Mouse (Mus musculus) MEL (cell line): ENCODE results near the gene Atp6v1a. TPM values are rescaled to one million over a fixed set of nuclear protein-coding genes. Genes with fewer than 3 reads are reported as not detected.

Experiments
- DNase-seq: peaks from one replicate; pipeline ENCODE4 v3.0.0; 2011; ENCODE audit warnings: low read depth, low spot score
- H3K27ac ChIP-seq: 2 replicates; pipeline ENCODE4 v1.5.1; 2012; ENCODE audit warnings: low read depth, mild to moderate bottlenecking, control low read depth, low read length, moderate library complexity; ENCODE audit not compliant: control insufficient read depth
- H3K27me3 ChIP-seq, 2 experiments: fragments of 150-350 bp in 1 of 2; sonication (generic) in 1 of 2; 2 replicates each; pipeline ENCODE4 v1.6.1; 2012; ENCODE audit warnings: low read length in 2 of 2, mild to moderate bottlenecking in 2 of 2, improper control_type of control experiment in 1 of 2, moderate library complexity in 1 of 2; ENCODE audit not compliant: insufficient read depth in 2 of 2, control insufficient read depth in 1 of 2
- H3K36me3 ChIP-seq, 2 experiments: 2 replicates each; pipeline ENCODE4 v1.6.1; 2012 to 2014; ENCODE audit warnings: low read length in 2 of 2, improper control_type of control experiment in 1 of 2, inconsistent platforms in 1 of 2, mild to moderate bottlenecking in 1 of 2; ENCODE audit not compliant: insufficient read depth in 2 of 2, control insufficient read depth in 1 of 2
- H3K4me1 ChIP-seq, 2 experiments: fragments of 150-350 bp in 1 of 2; sonication (generic) in 1 of 2; 2 replicates each; pipeline ENCODE4 v1.6.1; 2012; ENCODE audit warnings: low read length in 2 of 2, improper control_type of control experiment in 1 of 2, mild to moderate bottlenecking in 1 of 2; ENCODE audit not compliant: insufficient read depth in 2 of 2, control insufficient read depth in 1 of 2
- H3K4me3 ChIP-seq, 2 experiments: fragments of 150-350 bp in 1 of 2; sonication (generic) in 1 of 2; 2 replicates each; pipeline ENCODE4 v1.5.1; 2012; ENCODE audit warnings: low read depth in 2 of 2, low read length in 2 of 2, mild to moderate bottlenecking in 2 of 2, moderate library complexity in 2 of 2, control low read depth in 1 of 2, improper control_type of control experiment in 1 of 2; ENCODE audit not compliant: control insufficient read depth in 1 of 2, insufficient read depth in 1 of 2
- H3K79me2 ChIP-seq: 2 replicates; pipeline ENCODE4 v1.6.1; 2012; ENCODE audit warnings: mild to moderate bottlenecking, low read length, moderate library complexity; ENCODE audit not compliant: control insufficient read depth, poor library complexity, insufficient read depth
- H3K9ac ChIP-seq: 2 replicates; pipeline ENCODE4 v1.6.1; 2012; ENCODE audit warnings: low read depth, mild to moderate bottlenecking, control low read depth, low read length, moderate library complexity; ENCODE audit not compliant: control insufficient read depth, poor library complexity, severe bottlenecking
- H3K9me3 ChIP-seq: fragments of 150-350 bp; sonication (generic); replicated peaks from 2 replicates; pipeline ENCODE4 v1.6.1; 2012; ENCODE audit warnings: mild to moderate bottlenecking, low read length, improper control_type of control experiment, moderate library complexity; ENCODE audit not compliant: insufficient read depth
- BHLHE40 ChIP-seq: IDR thresholded peaks from 2 replicates; pipeline ENCODE4 v1.6.1; 2012; ENCODE audit warnings: low read depth, mild to moderate bottlenecking, inconsistent platforms, low read length, improper control_type of control experiment, borderline replicate concordance
- CHD1 ChIP-seq: IDR thresholded peaks from 2 replicates; pipeline ENCODE4 v1.6.1; 2012; ENCODE audit warnings: low read depth, mild to moderate bottlenecking, inconsistent platforms, low read length, improper control_type of control experiment
- CTCF ChIP-seq, 3 experiments: IDR thresholded peaks in 2 of 3; conservative IDR thresholded peaks in 1 of 3; 2 replicates each; pipeline ENCODE4 v1.5.1; 2011 to 2012; ENCODE audit warnings: low read length in 3 of 3, low read depth in 2 of 3, mild to moderate bottlenecking in 2 of 3, improper control_type of control experiment in 1 of 3, inconsistent platforms in 1 of 3, mixed read lengths in 1 of 3, moderate library complexity in 1 of 3; ENCODE audit not compliant: control insufficient read depth in 1 of 3, insufficient read depth in 1 of 3, poor library complexity in 1 of 3, severe bottlenecking in 1 of 3
- E2F4 ChIP-seq: IDR thresholded peaks from 2 replicates; pipeline ENCODE4 v1.6.1; 2011; ENCODE audit warnings: low read depth, low read length, improper control_type of control experiment, borderline replicate concordance
- ELF1 ChIP-seq: IDR thresholded peaks from 2 replicates; pipeline ENCODE4 v1.6.1; 2014; ENCODE audit warnings: low read depth, mild to moderate bottlenecking, inconsistent platforms, low read length, improper control_type of control experiment, moderate library complexity
- ETS1 ChIP-seq: IDR thresholded peaks from 2 replicates; pipeline ENCODE4 v1.6.1; 2012; ENCODE audit warnings: low read depth, mild to moderate bottlenecking, inconsistent platforms, low read length, improper control_type of control experiment, moderate library complexity
- JUND ChIP-seq: IDR thresholded peaks from 2 replicates; pipeline ENCODE4 v1.6.1; 2011; ENCODE audit warnings: low read depth, mild to moderate bottlenecking, improper control_type of control experiment, low read length
- POLR2AphosphoS2 ChIP-seq: IDR thresholded peaks from 2 replicates; pipeline ENCODE4 v1.6.1; 2011; ENCODE audit warnings: low read length, improper control_type of control experiment
- RAD21 ChIP-seq: IDR thresholded peaks from 2 replicates; pipeline ENCODE4 v1.6.1; 2011; ENCODE audit warnings: mild to moderate bottlenecking, low read depth, low read length, improper control_type of control experiment
- RCOR1 ChIP-seq: IDR thresholded peaks from 2 replicates; pipeline ENCODE4 v1.6.1; 2012; ENCODE audit warnings: low read depth, mild to moderate bottlenecking, inconsistent platforms, low read length, improper control_type of control experiment
- SMC3 ChIP-seq: IDR thresholded peaks from 2 replicates; pipeline ENCODE4 v1.6.1; 2011; ENCODE audit warnings: low read depth, low read length, improper control_type of control experiment
- TAL1 ChIP-seq: IDR thresholded peaks from 2 replicates; pipeline ENCODE4 v1.6.1; 2012; ENCODE audit warnings: mild to moderate bottlenecking, inconsistent platforms, low read length, moderate library complexity, mixed read lengths
- USF1 ChIP-seq: IDR thresholded peaks from 2 replicates; pipeline ENCODE4 v1.6.1; 2014; ENCODE audit warnings: low read depth, mild to moderate bottlenecking, inconsistent platforms, low read length, improper control_type of control experiment, moderate library complexity
- ZC3H11A ChIP-seq: IDR thresholded peaks from 2 replicates; pipeline ENCODE4 v1.6.1; 2012; ENCODE audit warnings: low read depth, mild to moderate bottlenecking, inconsistent platforms, low read length, improper control_type of control experiment
- ZKSCAN1 ChIP-seq: IDR thresholded peaks from 2 replicates; pipeline ENCODE4 v1.6.1; 2012; ENCODE audit warnings: low read depth, mild to moderate bottlenecking, inconsistent platforms, low read length, improper control_type of control experiment, moderate library complexity
- ZMIZ1 ChIP-seq: IDR thresholded peaks from 2 replicates; pipeline ENCODE4 v1.6.1; 2012; ENCODE audit warnings: low read depth, mild to moderate bottlenecking, inconsistent platforms, low read length, improper control_type of control experiment, moderate library complexity
- polyA plus RNA-seq, 2 experiments: library from polyadenylated mRNA; stranded (reverse) in 1 of 2; unstranded in 1 of 2; fragments of >175 nt in 1 of 2; fragments of >200 nt in 1 of 2; gene quantifications; 2 replicates each; pipeline versions ENCODE4 v1.2.1 to v1.2.4; 2012; ENCODE audit warnings: low replicate concordance in 2 of 2, low read depth in 1 of 2; ENCODE audit not compliant: insufficient read length in 2 of 2, insufficient read depth in 1 of 2, missing spikeins in 1 of 2
- total RNA-seq: library from RNA; depleted of rRNA; stranded (reverse); fragments of 300-350 nt; gene quantifications from 2 replicates; pipeline ENCODE4 v1.2.3, GENCODE M21; 2012; rRNA removed

Atp6v1a gene
- total and polyA plus RNA-seq, 3 experiments = 34.9 to 38.5 TPM; not detected in 1

DNA sequence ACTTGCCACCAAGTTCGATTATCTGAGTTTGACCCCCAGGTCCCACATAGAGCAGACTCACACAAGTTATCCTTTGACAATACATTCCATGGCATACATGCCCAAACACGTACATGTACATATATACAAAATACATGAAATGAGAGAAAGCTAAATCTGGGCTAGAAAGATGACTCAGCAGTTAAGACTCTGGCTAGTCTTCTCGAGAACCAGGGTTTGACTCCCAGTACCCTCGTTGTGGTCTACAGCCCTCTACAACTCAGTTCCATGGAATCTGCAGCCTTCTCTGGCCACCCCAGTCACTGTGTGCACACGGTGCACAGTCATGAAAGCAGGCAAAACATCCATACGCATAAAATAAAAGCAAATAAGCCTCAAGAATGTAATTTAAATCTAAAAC lies 87.1 kb downstream of the Atp6v1a start:
- peaks cover 0 to 6% of the 10 kb centered on the region in 2 experiments; a peak in 1 of 4 replicates for H3K4me1 ChIP-seq
- H3K27ac ChIP-seq = no peak overlapping the region
- no peak overlapping the region for H3K9ac ChIP-seq
- H3K4me3 ChIP-seq = no peak overlapping the region
- no peaks in the 10 kb centered on the region for H3K9me3 ChIP-seq
- TF ChIP-seq ZMIZ1 (no peak), ZKSCAN1 (no peak), SMC3 (no peak), RCOR1 (no peak), JUND (no peak), ELF1 (no peak), USF1 (no peak), CHD1 (no peak), BHLHE40 (no peak)
- no peak for DNase-seq
- H3K27me3 ChIP-seq = no peaks in the 10 kb centered on the region; a peak in 1 of 4 replicates
- H3K36me3 ChIP-seq = peaks cover 0 to 2% of the 10 kb centered on the region in 2 experiments; a peak in 1 of 4 replicates
- no peaks in the 10 kb centered on the region for H3K79me2 ChIP-seq

GRCm38 (mm10) chr16:44050139-44050538 lies 89.4 kb downstream of the Atp6v1a start:
- no peaks in the 10 kb centered on the region for H3K79me2 ChIP-seq
- peak; percentile 39 for DNase-seq
- TF ChIP-seq TAL1 (no peak), JUND (no peak), ETS1 (no peak)
- TF ChIP-seq, all 39 proteins: peak for 0
- no peaks in the 10 kb centered on the region for H3K9me3 ChIP-seq
- H3K4me3 ChIP-seq = no peak overlapping the region
- no peaks in the 10 kb centered on the region for H3K4me1 ChIP-seq
- H3K9ac ChIP-seq = no peak overlapping the region
- no peaks in the 10 kb centered on the region; a peak in 1 of 4 replicates for H3K27me3 ChIP-seq
- no peak overlapping the region for H3K27ac ChIP-seq
- no peaks in the 10 kb centered on the region for H3K36me3 ChIP-seq

- H3K27ac ChIP-seq = no peak overlapping the region
- no peak overlapping the region for H3K9ac ChIP-seq
- no peaks in the 10 kb centered on the region for H3K79me2 ChIP-seq
- H3K36me3 ChIP-seq = no peaks in the 10 kb centered on the region
- no peaks in the 10 kb centered on the region for H3K9me3 ChIP-seq
- TF ChIP-seq ETS1 = no peak
- TF ChIP-seq CTCF (IDR thresholded peaks at IDR 0.05 in 2 of 3, conservative IDR thresholded peaks at IDR 0.05 in 1 of 3; ENCODE audit: control insufficient read depth in 1 of 3, insufficient read depth in 1 of 3, low read depth in 2 of 3, low read length in 3 of 3, poor library complexity in 1 of 3, severe bottlenecking in 1 of 3) = peak; percentile 56 to 61 (median 60)
- no peak for TF ChIP-seq CHD1
- no peak for TF ChIP-seq JUND
- no peak for TF ChIP-seq E2F4
- TF ChIP-seq ZC3H11A = peak; percentile 57
- TF ChIP-seq POLR2AphosphoS2 = no peak
- TF ChIP-seq SMC3 = peak; percentile 51
- TF ChIP-seq RAD21 = peak; percentile 50
- TF ChIP-seq ELF1 = no peak
- TF ChIP-seq, all 39 proteins: peak for 4
- Histone ChIP-seq H3K4me3 (no peak overlapping the region), H3K27me3 (no peaks in the 10 kb centered on the region), H3K4me1 (no peaks in the 10 kb centered on the region)
- DNase-seq = peak; percentile 61
These were observed 100.4 kb downstream of the Atp6v1a start for GRCm38 (mm10) chr16:44039112-44039511.

Other genes with a start within 250 kb of the Atp6v1a start
- 5.1 and 7.2 TPM in 2 replicates for gene Ccdc191, start 249.9 kb downstream of the Atp6v1a start, total RNA-seq
- gene Ccdc191, start 249.9 kb downstream of the Atp6v1a start, polyA plus RNA-seq = 1 to 10 TPM in 1 of 2 experiments, not detected in 1; 7.0 TPM
- 29.4 and 47.9 TPM in 2 replicates for gene Qtrt2, start 212.9 kb downstream of the Atp6v1a start, total RNA-seq
- 10 to 100 TPM; 37.6 to 68.4 TPM for gene Qtrt2, start 212.9 kb downstream of the Atp6v1a start, polyA plus RNA-seq
- gene Zdhhc23, start 159.9 kb downstream of the Atp6v1a start, total RNA-seq = 3.8 and 4.0 TPM in 2 replicates
- 10 to 100 TPM in 1 of 2 experiments, 1 to 10 TPM in 1; 7.8 to 53.3 TPM for gene Zdhhc23, start 159.9 kb downstream of the Atp6v1a start, polyA plus RNA-seq
- gene Gramd1c, start 76.4 kb downstream of the Atp6v1a start, total RNA-seq = 1.5 TPM in 2 replicates
- gene Gramd1c, start 76.4 kb downstream of the Atp6v1a start, polyA plus RNA-seq = 1 to 10 TPM in 1 of 2 experiments, not detected in 1; 2.7 TPM
- gene Naa50, start 125 bp upstream of the Atp6v1a start, total RNA-seq = 52.1 and 52.8 TPM in 2 replicates
- 100 to 1,000 TPM in 1 of 2 experiments, 10 to 100 TPM in 1; 90.4 to 204 TPM for gene Naa50, start 125 bp upstream of the Atp6v1a start, polyA plus RNA-seq
- 3.4 and 4.6 TPM in 2 replicates for gene Usf3, start 33.5 kb upstream of the Atp6v1a start, total RNA-seq
- 10 to 100 TPM; 11.0 to 89.6 TPM for gene Usf3, start 33.5 kb upstream of the Atp6v1a start, polyA plus RNA-seq
- gene Sidt1, start 193.5 kb upstream of the Atp6v1a start, total RNA-seq = not detected in 2 replicates
- not detected for gene Sidt1, start 193.5 kb upstream of the Atp6v1a start, polyA plus RNA-seq
- gene Spice1, start 207.4 kb upstream of the Atp6v1a start, total RNA-seq = 14.4 and 14.8 TPM in 2 replicates
- gene Spice1, start 207.4 kb upstream of the Atp6v1a start, polyA plus RNA-seq = 10 to 100 TPM in 1 of 2 experiments, not detected in 1; 24.1 TPM